Mouse (Mus musculus) midbrain, embryonic 14.5 days (tissue): Measurements from ENCODE around the gene Men1. TPM values are rescaled to one million over a fixed set of nuclear protein-coding genes. Genes with fewer than 3 reads are reported as not detected.

Source experiments
- ATAC-seq: fragments of 200-750 bp; cut with Nextera tagmentation; 2 replicates; pipeline ENCODE4 v1.8.0; 2017; ENCODE audit warnings: moderate number of reproducible peaks, moderate library complexity; ENCODE audit not compliant: low FRiP score, low TSS enrichment
- DNase-seq: peaks from one replicate; pipeline ENCODE4 v3.0.0-alpha.2; 2015
- H3K27ac ChIP-seq: fragments of 300-500 bp; sonication (generic); replicated peaks from 2 replicates; pipeline ENCODE4 v1.5.1; 2014; ENCODE audit warnings: mild to moderate bottlenecking, low read depth, low read length, moderate library complexity
- H3K27me3 ChIP-seq: fragments of 300-500 bp; sonication (generic); 2 replicates; pipeline ENCODE4 v1.6.1; 2014; ENCODE audit warnings: low read length, control low read depth, mixed read lengths; ENCODE audit not compliant: control insufficient read depth, insufficient read depth
- H3K36me3 ChIP-seq: fragments of 300-500 bp; sonication (generic); 2 replicates; pipeline ENCODE4 v1.6.1; 2014; ENCODE audit warnings: low read length, control low read depth; ENCODE audit not compliant: control insufficient read depth, insufficient read depth
- H3K4me1 ChIP-seq: fragments of 300-500 bp; sonication (generic); 2 replicates; pipeline ENCODE4 v1.6.1; 2014; ENCODE audit warnings: mild to moderate bottlenecking, antibody characterized with exemption, low read length, control low read depth; ENCODE audit not compliant: control insufficient read depth, insufficient read depth
- H3K4me2 ChIP-seq: fragments of 300-500 bp; sonication (generic); 2 replicates; pipeline ENCODE4 v1.6.1; 2014; ENCODE audit warnings: mild to moderate bottlenecking, low read length, moderate library complexity
- H3K4me3 ChIP-seq: fragments of 300-500 bp; sonication (generic); replicated peaks from 2 replicates; pipeline ENCODE4 v1.5.1; 2014; ENCODE audit warnings: low read depth, low read length
- H3K9ac ChIP-seq: fragments of 300-500 bp; sonication (generic); replicated peaks from 2 replicates; pipeline ENCODE4 v1.6.1; 2014; ENCODE audit warnings: mild to moderate bottlenecking, low read length, moderate library complexity
- H3K9me3 ChIP-seq: fragments of 300-500 bp; sonication (generic); 2 replicates; pipeline ENCODE4 v1.6.1; 2016; ENCODE audit warnings: low read length, control low read depth, mixed read lengths; ENCODE audit not compliant: control insufficient read depth
- WGBS: fragments of 180-500 bp; shearing (Covaris S2); extraction: QIAGEN DNeasy Blood & Tissue Kit; methylation state at CpG from one replicate; pipeline ENCODE4 v1.1.7; 2014; 5-methylcytosine and 5-hydroxymethylcytosine counted together
- microRNA-seq: library from miRNA; unstranded; fragments of <30 nt; microRNA quantifications from one replicate; pipeline ENCODE4, GENCODE M21; 2016
- polyA plus RNA-seq: library from polyadenylated mRNA; unstranded; fragments of >200 nt; fragmentation: Nextera tagmentation; extraction: Ambion mirVana; gene quantifications from 2 replicates; pipeline ENCODE4 v1.2.1, GENCODE M21; 2014

The Men1 gene
- polyA plus RNA-seq, 1 experiment from 2014 or later = 55.4 TPM

DNA sequence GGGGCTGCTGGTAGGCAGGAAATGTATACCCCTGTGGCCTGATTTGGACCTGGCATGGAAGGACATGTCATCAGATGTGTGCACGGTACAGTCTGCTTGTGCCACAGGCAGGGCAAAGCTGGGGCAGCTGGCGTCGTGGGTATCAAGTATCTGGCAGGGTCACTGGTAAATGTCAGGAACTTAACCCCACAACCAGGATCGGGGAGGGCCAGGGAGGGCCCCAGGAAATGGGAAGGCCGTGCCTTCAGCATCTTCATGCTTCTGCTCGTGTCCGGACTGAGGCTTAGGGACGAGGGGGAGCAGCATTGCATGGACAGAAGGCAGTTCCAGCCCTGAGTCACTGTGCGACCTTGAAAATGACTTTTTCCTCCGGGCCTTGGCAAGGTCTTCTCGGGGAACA lies 50.2 kb downstream of the Men1 start:
- H3K4me2 ChIP-seq = no peak overlapping the region
- 0 out of 2 replicates have a peak, but pooled peaks cover 3% of the 10 kb centered on the region for H3K4me1 ChIP-seq
- ATAC-seq (no peak), DNase-seq (no peak)
- H3K9me3 ChIP-seq = no peaks in the 10 kb centered on the region
- H3K36me3 ChIP-seq = 0 out of 2 replicates have a peak, but pooled peaks cover 2% of the 10 kb centered on the region
- H3K27me3 ChIP-seq = no peaks in the 10 kb centered on the region
- H3K9ac ChIP-seq = no peak overlapping the region
- no peak overlapping the region for H3K4me3 ChIP-seq
- no peak overlapping the region for H3K27ac ChIP-seq
- WGBS = 89% methylated on average over 11 of the region's 11 CpGs

DNA sequence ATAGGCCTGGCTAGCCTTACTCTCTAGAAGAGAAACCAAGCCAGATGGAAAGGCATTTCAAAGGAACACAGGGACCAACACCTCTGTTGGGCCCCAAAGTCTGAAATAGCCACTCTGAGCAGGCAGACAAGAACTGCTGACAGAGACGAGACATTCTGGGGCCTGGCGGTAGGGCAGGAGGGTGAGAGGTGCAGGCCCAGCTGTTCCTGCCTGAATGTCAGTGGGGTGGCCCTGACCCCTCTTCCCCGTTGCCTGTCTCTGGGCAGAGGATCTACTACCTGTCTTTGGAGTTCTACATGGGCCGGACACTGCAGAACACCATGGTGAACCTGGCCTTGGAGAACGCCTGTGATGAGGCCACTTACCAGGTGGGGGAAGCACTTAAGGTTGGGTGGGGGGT lies 50.6 kb downstream of the Men1 start:
- Histone ChIP-seq H3K27ac (no peak overlapping the region), H3K9me3 (no peaks in the 10 kb centered on the region), H3K4me1 (0 out of 2 replicates have a peak, but pooled peaks cover 3% of the 10 kb centered on the region), H3K27me3 (no peaks in the 10 kb centered on the region), H3K36me3 (0 out of 2 replicates have a peak, but pooled peaks cover 2% of the 10 kb centered on the region), H3K9ac (no peak overlapping the region), H3K4me2 (no peak overlapping the region), H3K4me3 (no peak overlapping the region)
- WGBS = 79% methylated on average over 5 of the region's 5 CpGs
- no peak for DNase-seq
- no peak for ATAC-seq

GRCm38 (mm10) chr19:6385821-6386220 lies 51.0 kb downstream of the Men1 start:
- H3K4me1 ChIP-seq = 0 out of 2 replicates have a peak, but pooled peaks cover 3% of the 10 kb centered on the region
- no peaks in the 10 kb centered on the region for H3K9me3 ChIP-seq
- no peak for ATAC-seq

GRCm38 (mm10) chr19:6386234-6386633 lies 51.5 kb downstream of the Men1 start:
- no peak overlapping the region for H3K9ac ChIP-seq
- no peak overlapping the region for H3K4me2 ChIP-seq
- no peak overlapping the region for H3K4me3 ChIP-seq
- no peak overlapping the region for H3K27ac ChIP-seq
- ATAC-seq = no peak
- no peak for DNase-seq
- WGBS = 67% methylated on average over 9 of the region's 9 CpGs
- no peaks in the 10 kb centered on the region for H3K36me3 ChIP-seq
- no peaks in the 10 kb centered on the region for H3K27me3 ChIP-seq
- 0 out of 2 replicates have a peak, but pooled peaks cover 3% of the 10 kb centered on the region for H3K4me1 ChIP-seq
- H3K9me3 ChIP-seq = no peaks in the 10 kb centered on the region

More at GRCm38 (mm10) chr19:6385821-6386220, 51.0 kb downstream of the Men1 start:
- no peak overlapping the region for H3K4me2 ChIP-seq
- H3K27me3 ChIP-seq = no peaks in the 10 kb centered on the region
- 0 out of 2 replicates have a peak, but pooled peaks cover 2% of the 10 kb centered on the region for H3K36me3 ChIP-seq
- no peak overlapping the region for H3K4me3 ChIP-seq
- no peak for DNase-seq
- no peak overlapping the region for H3K27ac ChIP-seq
- WGBS = 79% methylated on average over 7 of the region's 7 CpGs
- no peak overlapping the region for H3K9ac ChIP-seq

- ATAC-seq = no peak
- H3K4me1 ChIP-seq = 0 out of 2 replicates have a peak, but pooled peaks cover 3% of the 10 kb centered on the region
- 84% methylated on average over 13 of the region's 13 CpGs for WGBS
Measured at GRCm38 (mm10) chr19:6388006-6388405, 53.2 kb downstream of the Men1 start.

GRCm38 (mm10) chr19:6389803-6390202 lies 55.0 kb downstream of the Men1 start:
- H3K9me3 ChIP-seq = no peaks in the 10 kb centered on the region
- H3K4me3 ChIP-seq = peak overlapping the region; percentile 26
- no peak for ATAC-seq
- WGBS = 9% methylated on average over 16 of the region's 16 CpGs
- H3K27ac ChIP-seq = no peak overlapping the region
- DNase-seq = peak; percentile 48
- no peaks in the 10 kb centered on the region for H3K27me3 ChIP-seq
- no peaks in the 10 kb centered on the region for H3K4me1 ChIP-seq
- no peaks in the 10 kb centered on the region for H3K36me3 ChIP-seq
- H3K9ac ChIP-seq = peak overlapping the region; percentile 34; the same call in 1 of the 2 replicates
- peak overlapping the region; percentile 53 for H3K4me2 ChIP-seq

More at GRCm38 (mm10) chr19:6388006-6388405, 53.2 kb downstream of the Men1 start:
- Histone ChIP-seq H3K36me3 (no peaks in the 10 kb centered on the region), H3K4me2 (no peak overlapping the region), H3K9me3 (no peaks in the 10 kb centered on the region), H3K9ac (no peak overlapping the region), H3K27me3 (no peaks in the 10 kb centered on the region), H3K4me3 (no peak overlapping the region), H3K27ac (no peak overlapping the region)
- no peak for DNase-seq

- no peak for DNase-seq
- H3K9me3 ChIP-seq = no peaks in the 10 kb centered on the region
- H3K9ac ChIP-seq = no peak overlapping the region
- H3K4me1 ChIP-seq = no peaks in the 10 kb centered on the region
- no peaks in the 10 kb centered on the region for H3K27me3 ChIP-seq
- no peak for ATAC-seq
- H3K36me3 ChIP-seq = no peaks in the 10 kb centered on the region
- peak overlapping the region; percentile 53 for H3K4me2 ChIP-seq
- no peak overlapping the region for H3K4me3 ChIP-seq
- WGBS = 63% methylated on average over 6 of the region's 6 CpGs
- no peak overlapping the region for H3K27ac ChIP-seq
Measured at GRCm38 (mm10) chr19:6390251-6390650, 55.5 kb downstream of the Men1 start.

Small RNA genes within 50 kb of the gene (microRNA-seq; reads per million reads assigned to microRNA genes)
- gene Mir6989 = not detected

Other genes with a start within 250 kb of the Men1 start
- 4.7 and 8.6 TPM in 2 replicates for gene Cdca5, start 250.0 kb upstream of the Men1 start, polyA plus RNA-seq
- gene AC131692.1, start 240.6 kb upstream of the Men1 start, polyA plus RNA-seq = not detected in 2 replicates
- 0.31 and 0.49 TPM in 2 replicates for gene Naaladl1, start 229.2 kb upstream of the Men1 start, polyA plus RNA-seq
- 45.8 and 56.6 TPM in 2 replicates for gene Sac3d1, start 216.3 kb upstream of the Men1 start, polyA plus RNA-seq
- 49.8 and 67.4 TPM in 2 replicates for gene Snx15, start 206.7 kb upstream of the Men1 start, polyA plus RNA-seq
- 0.25 TPM in 1 of 2 replicates, not detected in the other for gene Batf2, start 194.0 kb upstream of the Men1 start, polyA plus RNA-seq
- 104 and 145 TPM in 2 replicates for gene Arl2, start 193.4 kb upstream of the Men1 start, polyA plus RNA-seq
- gene Majin, start 150.6 kb upstream of the Men1 start, polyA plus RNA-seq = not detected in 2 replicates
- not detected in 2 replicates for gene Gpha2, start 108.6 kb upstream of the Men1 start, polyA plus RNA-seq
- 117 and 142 TPM in 2 replicates for gene Ppp2r5b, start 99.1 kb upstream of the Men1 start, polyA plus RNA-seq
- gene Atg2a, start 93.3 kb upstream of the Men1 start, polyA plus RNA-seq = 13.7 and 15.4 TPM in 2 replicates
- gene Ehd1, start 58.3 kb upstream of the Men1 start, polyA plus RNA-seq = 75.0 and 80.1 TPM in 2 replicates
- 0.43 and 1.3 TPM in 2 replicates for gene Cdc42bpg, start 28.5 kb upstream of the Men1 start, polyA plus RNA-seq
- 14.3 and 18.8 TPM in 2 replicates for gene Map4k2, start 6.2 kb downstream of the Men1 start, polyA plus RNA-seq
- 99.6 and 125 TPM in 2 replicates for gene Sf1, start 28.7 kb downstream of the Men1 start, polyA plus RNA-seq
- gene Pygm, start 49.4 kb downstream of the Men1 start, polyA plus RNA-seq = 2.0 and 2.9 TPM in 2 replicates
- gene Rasgrp2, start 64.4 kb downstream of the Men1 start, polyA plus RNA-seq = 32.9 and 58.5 TPM in 2 replicates
- gene Nrxn2, start 83.8 kb downstream of the Men1 start, polyA plus RNA-seq = 54.1 and 105 TPM in 2 replicates
- gene Slc22a12, start 208.1 kb downstream of the Men1 start, polyA plus RNA-seq = not detected in 2 replicates